Mouse (Mus musculus) heart, embryonic 11.5 days (tissue): ENCODE results near the gene Ppargc1a. TPM values are rescaled to one million over a fixed set of nuclear protein-coding genes. Genes with fewer than 3 reads are reported as not detected.

Experiments
- ATAC-seq: fragments of 200-750 bp; cut with Nextera tagmentation; replicated peaks from 2 replicates; pipeline ENCODE4 v1.8.0; 2017; ENCODE audit warnings: moderate library complexity; ENCODE audit not compliant: insufficient number of reproducible peaks, low FRiP score, low TSS enrichment
- H3K27ac ChIP-seq: fragments of 300-500 bp; sonication (generic); 2 replicates; pipeline ENCODE4 v1.5.1; 2014; ENCODE audit warnings: mild to moderate bottlenecking, low read depth, low read length
- H3K27me3 ChIP-seq: fragments of 300-500 bp; sonication (generic); 2 replicates; pipeline ENCODE4 v1.6.1; 2014; ENCODE audit warnings: mild to moderate bottlenecking, low read length, mixed read lengths; ENCODE audit not compliant: control insufficient read depth, insufficient read depth
- H3K36me3 ChIP-seq: fragments of 300-500 bp; sonication (generic); 2 replicates; pipeline ENCODE4 v1.6.1; 2014; ENCODE audit warnings: mild to moderate bottlenecking, low read length, moderate library complexity, mixed read lengths; ENCODE audit not compliant: control insufficient read depth, insufficient read depth
- H3K4me1 ChIP-seq: fragments of 300-500 bp; sonication (generic); 2 replicates; pipeline ENCODE4 v1.6.1; 2014; ENCODE audit warnings: low read length; ENCODE audit not compliant: control insufficient read depth, insufficient read depth
- H3K4me2 ChIP-seq: fragments of 300-500 bp; sonication (generic); 2 replicates; pipeline ENCODE4 v1.6.1; 2014; ENCODE audit warnings: mild to moderate bottlenecking, moderate library complexity
- H3K4me3 ChIP-seq: fragments of 300-500 bp; sonication (generic); 2 replicates; pipeline ENCODE4 v1.5.1; 2014; ENCODE audit warnings: low read depth, low read length
- H3K9ac ChIP-seq: fragments of 300-500 bp; sonication (generic); 2 replicates; pipeline ENCODE4 v1.6.1; 2014; ENCODE audit warnings: mild to moderate bottlenecking, low read depth, low read length, moderate library complexity
- H3K9me3 ChIP-seq: fragments of 300-500 bp; sonication (generic); replicated peaks from 2 replicates; pipeline ENCODE4 v1.6.1; 2016; ENCODE audit warnings: low read length; ENCODE audit not compliant: control insufficient read depth
- WGBS: fragments of 180-500 bp; shearing (Covaris S2); extraction: QIAGEN DNeasy Blood & Tissue Kit; methylation state at CpG from one replicate; pipeline ENCODE4 v1.1.7; 2014; ENCODE audit not compliant: insufficient replicate concordance; 5-methylcytosine and 5-hydroxymethylcytosine counted together
- polyA plus RNA-seq: library from polyadenylated mRNA; unstranded; fragments of >200 nt; fragmentation: Nextera tagmentation; extraction: Ambion mirVana; gene quantifications from 2 replicates; pipeline ENCODE4 v1.2.1, GENCODE M21; 2014

Gene Ppargc1a
- polyA plus RNA-seq, 1 experiment from 2014 or later, result 40.1 TPM

DNA sequence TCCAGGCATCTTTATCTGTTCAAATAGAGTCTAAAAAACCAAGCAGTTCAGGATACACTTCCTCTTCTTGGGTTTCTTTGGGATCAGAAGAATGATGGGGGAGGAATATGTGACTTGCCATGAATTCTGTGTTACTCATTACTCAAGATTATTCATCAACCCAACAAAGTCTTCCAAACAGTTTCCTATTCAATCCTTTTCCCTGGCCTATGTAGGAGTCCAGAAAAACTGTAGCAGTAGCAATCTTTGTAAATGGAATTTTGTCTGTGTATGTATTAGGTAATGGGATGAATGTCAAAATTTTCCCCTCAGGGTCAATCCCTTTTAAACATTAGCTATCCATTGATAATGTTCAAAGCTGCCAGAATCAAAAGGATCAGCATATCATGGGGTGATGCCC, 121.8 kb downstream of the Ppargc1a start:
- no peak for ATAC-seq
- Histone ChIP-seq H3K4me1 (peaks cover 5% of the 10 kb centered on the region), H3K4me2 (no peak overlapping the region), H3K27ac (no peak overlapping the region), H3K4me3 (no peak overlapping the region), H3K36me3 (no peaks in the 10 kb centered on the region), H3K9ac (no peak overlapping the region), H3K27me3 (no peaks in the 10 kb centered on the region), H3K9me3 (no peaks in the 10 kb centered on the region)

DNA sequence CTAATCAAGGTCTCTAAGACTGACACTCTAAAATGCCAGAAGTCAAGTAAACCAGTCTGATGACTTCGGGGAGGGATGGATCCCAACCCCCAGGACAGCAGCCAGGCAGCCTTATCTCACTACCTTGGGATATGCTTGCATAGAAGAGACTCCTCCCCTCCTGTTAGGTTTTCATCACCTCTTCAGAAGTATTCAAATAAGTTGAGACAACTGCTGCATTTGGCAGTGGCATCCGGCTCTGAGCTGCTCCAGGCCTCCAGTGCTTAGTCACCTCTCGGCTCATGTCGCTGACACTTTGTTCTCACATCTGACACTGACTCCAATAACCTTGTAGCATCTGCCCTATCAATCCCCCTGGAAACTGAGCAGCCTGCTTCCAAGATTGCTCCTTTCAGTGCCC, 127.8 kb downstream of the Ppargc1a start:
- Histone ChIP-seq H3K4me3 (no peak overlapping the region), H3K36me3 (no peaks in the 10 kb centered on the region), H3K9ac (no peak overlapping the region), H3K4me2 (peak overlapping the region; percentile 42), H3K4me1 (peaks cover 16% of the 10 kb centered on the region), H3K9me3 (no peaks in the 10 kb centered on the region), H3K27ac (0 out of 2 replicates have a peak overlapping the region, but pooled peaks have one; percentile 32), H3K27me3 (no peaks in the 10 kb centered on the region)
- WGBS, result 4% methylated on average over 4 of the region's 4 CpGs
- peak; percentile 84 for ATAC-seq

DNA sequence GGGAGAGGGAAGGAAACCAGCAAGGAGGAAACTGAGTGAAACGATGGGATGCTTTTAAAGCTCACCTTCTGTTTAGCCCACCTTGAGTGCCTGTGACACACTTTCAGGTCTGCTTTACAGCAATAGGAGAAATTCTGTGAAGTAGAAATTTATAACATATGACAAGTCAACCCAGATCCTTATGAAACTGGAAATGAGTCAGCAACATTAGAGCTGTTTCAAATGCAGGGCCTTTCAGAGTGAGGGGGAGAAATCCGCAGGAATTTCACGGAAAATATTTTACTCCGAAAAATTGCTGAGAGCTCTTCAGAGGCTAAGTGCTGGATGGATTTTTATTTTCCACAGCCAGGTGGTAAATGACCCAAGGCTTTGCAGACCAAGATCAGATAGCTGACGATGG, 133.6 kb downstream of the Ppargc1a start:
- Histone ChIP-seq H3K4me2 (no peak overlapping the region), H3K9ac (no peak overlapping the region), H3K36me3 (no peaks in the 10 kb centered on the region), H3K27me3 (no peaks in the 10 kb centered on the region), H3K27ac (no peak overlapping the region), H3K4me1 (no peaks in the 10 kb centered on the region), H3K9me3 (no peaks in the 10 kb centered on the region), H3K4me3 (no peak overlapping the region)
- no peak for ATAC-seq
- WGBS, result 73% methylated on average over 5 of the region's 5 CpGs

DNA sequence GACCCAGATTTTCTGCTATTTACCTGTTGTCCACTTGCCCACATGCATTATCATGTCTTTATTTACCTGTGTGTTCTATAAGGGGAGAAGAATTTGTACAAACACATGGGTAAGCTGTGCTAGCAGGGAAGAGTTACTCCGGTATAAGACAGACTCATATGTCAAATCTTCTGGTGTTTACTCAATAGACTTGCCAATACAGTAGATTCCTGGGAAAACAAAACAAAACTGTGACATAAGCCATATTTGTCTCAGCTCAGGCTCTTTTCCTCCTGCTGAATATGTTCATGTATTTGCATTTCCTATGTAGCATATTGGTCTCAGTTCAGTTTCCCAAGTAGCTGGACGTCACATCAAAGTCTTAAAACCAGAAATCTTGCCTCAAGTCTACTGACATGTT, 135.0 kb downstream of the Ppargc1a start:
- Histone ChIP-seq H3K4me3 (no peak overlapping the region), H3K9me3 (no peaks in the 10 kb centered on the region), H3K27me3 (no peaks in the 10 kb centered on the region), H3K36me3 (no peaks in the 10 kb centered on the region), H3K4me1 (no peaks in the 10 kb centered on the region), H3K4me2 (no peak overlapping the region), H3K9ac (no peak overlapping the region), H3K27ac (no peak overlapping the region)
- WGBS, result 86% methylated on average over 2 of the region's 2 CpGs
- no peak for ATAC-seq

DNA sequence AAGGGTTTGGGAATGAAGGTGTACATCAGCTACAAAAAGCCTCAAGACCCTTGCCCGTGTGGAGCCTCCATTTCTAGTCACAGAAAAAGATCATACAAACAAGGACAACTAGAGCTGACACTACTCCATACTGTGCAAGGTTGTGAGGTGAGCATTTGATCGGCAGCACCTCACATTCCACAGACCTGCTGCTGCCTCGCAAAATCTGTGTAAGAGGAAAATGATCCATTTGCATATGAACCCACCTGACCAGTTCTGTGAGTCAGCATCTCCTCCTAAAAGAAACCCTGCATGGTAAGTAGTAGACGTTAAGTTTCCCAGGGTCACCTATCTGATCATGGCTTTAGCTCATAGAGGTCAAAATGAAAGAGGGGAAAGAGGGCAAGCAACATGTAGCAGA, 135.5 kb downstream of the Ppargc1a start:
- H3K27me3 ChIP-seq, result no peaks in the 10 kb centered on the region
- H3K9ac ChIP-seq, result no peak overlapping the region
- WGBS, result 67% methylated on average over 4 of the region's 4 CpGs
- H3K36me3 ChIP-seq, result no peaks in the 10 kb centered on the region
- no peak overlapping the region for H3K27ac ChIP-seq
- no peak overlapping the region for H3K4me2 ChIP-seq
- no peaks in the 10 kb centered on the region for H3K9me3 ChIP-seq
- no peak overlapping the region for H3K4me3 ChIP-seq
- ATAC-seq, result no peak
- no peaks in the 10 kb centered on the region for H3K4me1 ChIP-seq

DNA sequence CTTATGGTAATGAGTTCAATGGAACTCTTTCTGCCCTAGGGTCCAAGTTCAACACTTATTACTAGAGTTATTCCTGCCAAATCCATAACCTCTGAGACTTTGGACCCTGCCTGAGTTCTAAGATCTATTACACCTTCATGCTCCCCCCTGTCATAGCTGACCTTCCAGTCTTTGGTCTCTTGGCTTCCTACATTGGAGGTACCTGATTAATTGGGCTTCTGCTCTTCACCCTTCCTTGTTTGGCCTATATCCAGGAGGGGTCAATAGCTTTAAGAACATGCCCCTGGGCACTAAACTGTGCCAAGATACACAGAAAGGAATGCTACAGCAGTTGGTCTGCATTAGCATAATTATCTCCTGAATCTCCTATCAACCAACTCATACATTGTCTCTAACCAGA, 141.1 kb downstream of the Ppargc1a start:
- Histone ChIP-seq H3K27me3 (no peaks in the 10 kb centered on the region), H3K4me2 (no peak overlapping the region), H3K9me3 (no peaks in the 10 kb centered on the region), H3K27ac (no peak overlapping the region), H3K4me3 (no peak overlapping the region), H3K9ac (no peak overlapping the region), H3K36me3 (no peaks in the 10 kb centered on the region), H3K4me1 (no peaks in the 10 kb centered on the region)
- no peak for ATAC-seq

DNA sequence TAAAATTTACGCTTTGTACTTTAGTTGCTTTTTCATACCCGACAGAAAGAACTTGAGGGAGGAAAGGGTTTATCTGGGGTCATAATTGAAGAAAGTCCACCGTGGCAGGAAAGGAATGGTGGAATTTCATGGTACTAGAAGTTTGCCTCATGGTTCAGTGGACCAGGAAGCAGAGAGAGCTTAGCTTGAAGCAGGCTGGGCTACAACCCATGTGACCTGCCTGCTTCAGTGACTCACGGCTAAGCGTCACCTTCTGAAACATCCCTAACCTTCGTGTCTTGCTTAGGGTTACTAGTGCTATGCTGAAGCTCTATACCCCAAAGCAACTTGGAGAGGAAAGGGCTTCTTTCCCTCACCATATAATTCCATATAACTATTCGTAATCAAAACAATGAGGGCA, 151.1 kb downstream of the Ppargc1a start:
- WGBS, result 79% methylated on average over 7 of the region's 7 CpGs
- H3K36me3 ChIP-seq, result no peaks in the 10 kb centered on the region
- no peak overlapping the region for H3K27ac ChIP-seq
- H3K4me2 ChIP-seq, result no peak overlapping the region
- no peaks in the 10 kb centered on the region for H3K27me3 ChIP-seq
- H3K4me3 ChIP-seq, result no peak overlapping the region
- H3K9ac ChIP-seq, result no peak overlapping the region
- peaks cover 3% of the 10 kb centered on the region; the same call in 1 of the 2 replicates for H3K4me1 ChIP-seq
- no peaks in the 10 kb centered on the region for H3K9me3 ChIP-seq
- no peak for ATAC-seq

DNA sequence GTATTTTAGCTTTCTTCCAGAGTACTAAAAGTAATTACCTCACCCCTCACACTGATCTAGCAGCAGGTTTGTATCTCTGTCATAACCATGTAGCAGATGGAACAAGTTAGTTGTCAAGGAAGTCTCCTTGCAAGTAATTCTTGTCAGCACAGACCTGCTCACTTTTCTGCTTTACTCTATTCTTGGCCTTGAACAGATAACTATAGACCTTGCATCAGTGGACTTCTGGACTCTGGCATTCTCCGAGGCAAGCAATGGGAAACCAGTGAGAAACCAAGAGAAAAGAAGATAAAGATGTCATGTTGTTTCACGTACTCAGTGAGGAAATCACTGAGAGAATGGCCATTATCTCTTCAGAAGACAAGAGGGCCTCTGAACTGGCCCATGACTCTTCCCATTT, 152.1 kb downstream of the Ppargc1a start:
- Histone ChIP-seq H3K4me1 (peaks cover 3% of the 10 kb centered on the region; the same call in 1 of the 2 replicates), H3K4me3 (no peak overlapping the region), H3K9ac (no peak overlapping the region), H3K27me3 (no peaks in the 10 kb centered on the region), H3K27ac (no peak overlapping the region), H3K36me3 (no peaks in the 10 kb centered on the region), H3K9me3 (no peaks in the 10 kb centered on the region), H3K4me2 (no peak overlapping the region)
- WGBS, result 25% methylated on average over 2 of the region's 2 CpGs
- no peak for ATAC-seq

DNA sequence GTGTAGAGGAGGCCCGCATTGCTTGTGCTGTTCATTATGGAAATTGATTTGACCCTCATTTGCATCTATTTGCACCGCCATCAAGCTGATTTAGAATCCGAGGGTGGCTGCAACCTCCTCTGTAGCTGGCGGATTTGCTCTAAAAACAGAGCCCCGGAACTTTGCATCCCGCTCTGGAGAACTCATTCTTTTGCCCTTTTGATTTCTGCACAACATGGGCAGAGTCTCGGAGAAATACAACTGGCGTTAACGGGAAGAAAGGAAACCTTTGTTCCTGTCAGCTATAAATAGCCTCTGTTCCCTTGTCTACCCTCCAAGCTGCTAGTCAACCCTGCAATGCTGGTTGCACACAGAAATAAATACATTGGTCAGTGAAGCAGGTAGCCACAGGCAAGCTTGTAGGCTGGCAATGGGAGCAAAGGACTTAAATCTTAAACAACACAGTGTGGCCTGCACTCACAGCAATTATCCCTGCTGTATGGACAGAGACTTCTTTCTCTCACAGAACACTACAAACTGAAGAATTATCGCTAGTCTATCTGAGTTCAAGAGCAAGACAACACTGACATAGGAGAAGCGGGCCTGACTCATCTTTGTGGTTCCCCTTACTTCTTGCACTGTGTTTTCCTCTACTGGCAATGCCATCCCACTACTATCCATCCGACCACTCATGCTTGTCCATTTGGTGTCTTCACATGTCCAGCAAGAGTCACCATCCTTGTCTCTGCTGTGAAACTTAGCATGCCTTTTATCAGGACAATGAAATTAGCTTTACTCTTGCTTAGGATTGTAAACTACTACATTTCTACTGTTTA, 155.0 kb downstream of the Ppargc1a start:
- H3K9me3 ChIP-seq, result no peaks in the 10 kb centered on the region
- peak overlapping the region; percentile 52 for H3K4me2 ChIP-seq
- no peak for ATAC-seq
- H3K27me3 ChIP-seq, result no peaks in the 10 kb centered on the region
- H3K36me3 ChIP-seq, result no peaks in the 10 kb centered on the region
- H3K4me3 ChIP-seq, result 0 out of 2 replicates have a peak overlapping the region, but pooled peaks have one; percentile 8
- H3K9ac ChIP-seq, result peak overlapping the region; percentile 56; the same call in 1 of the 2 replicates
- peaks cover 3% of the 10 kb centered on the region; the same call in 1 of the 2 replicates for H3K4me1 ChIP-seq
- peak overlapping the region; percentile 50; the same call in 1 of the 2 replicates for H3K27ac ChIP-seq
- WGBS, result 42% methylated on average over 12 of the region's 12 CpGs
